Mouse (Mus musculus) kidney, postnatal 0 days (tissue): ENCODE results near the gene Unc13d. TPM values are rescaled to one million over a fixed set of nuclear protein-coding genes. Genes with fewer than 3 reads are reported as not detected.

Experiments
- ATAC-seq: fragments of 200-750 bp; cut with Nextera tagmentation; replicated peaks from 2 replicates; pipeline ENCODE4 v1.8.0; 2017; ENCODE audit warnings: low read depth, moderate number of reproducible peaks, moderate TSS enrichment, moderate library complexity; ENCODE audit not compliant: low FRiP score
- DNase-seq: peaks from one replicate; pipeline ENCODE4 v3.0.0-alpha.2; 2016; ENCODE audit warnings: low spot score
- H3K27ac ChIP-seq: fragments of 300-500 bp; sonication (generic); 2 replicates; pipeline ENCODE4 v1.5.1; 2014; ENCODE audit warnings: mild to moderate bottlenecking
- H3K27me3 ChIP-seq: fragments of 300-500 bp; sonication (generic); 2 replicates; pipeline ENCODE4 v1.6.1; 2014; ENCODE audit warnings: low read length, mixed read lengths; ENCODE audit not compliant: insufficient read depth
- H3K36me3 ChIP-seq: fragments of 300-500 bp; sonication (generic); 2 replicates; pipeline ENCODE4 v1.6.1; 2014; ENCODE audit warnings: low read length, mixed read lengths; ENCODE audit not compliant: insufficient read depth
- H3K4me1 ChIP-seq: fragments of 300-500 bp; sonication (generic); replicated peaks from 2 replicates; pipeline ENCODE4 v1.6.1; 2014; ENCODE audit warnings: antibody characterized with exemption, low read length, mixed read lengths; ENCODE audit not compliant: insufficient read depth
- H3K4me2 ChIP-seq: fragments of 300-500 bp; sonication (generic); 2 replicates; pipeline ENCODE4 v1.6.1; 2014; ENCODE audit warnings: mild to moderate bottlenecking, low read length, moderate library complexity, mixed read lengths
- H3K4me3 ChIP-seq: fragments of 300-500 bp; sonication (generic); replicated peaks from 2 replicates; pipeline ENCODE4 v1.5.1; 2014; ENCODE audit warnings: low read depth, low read length
- H3K9ac ChIP-seq: fragments of 300-500 bp; sonication (generic); 2 replicates; pipeline ENCODE4 v1.6.1; 2014; ENCODE audit warnings: low read depth, low read length
- H3K9me3 ChIP-seq: fragments of 300-500 bp; sonication (generic); replicated peaks from 2 replicates; pipeline ENCODE4 v1.6.1; 2016; ENCODE audit warnings: low read length, inconsistent platforms, mixed read lengths
- CTCF ChIP-seq: IDR thresholded peaks from 2 replicates; pipeline ENCODE4 v1.5.1; 2016; ENCODE audit warnings: antibody characterized with exemption, low read depth, mild to moderate bottlenecking, moderate library complexity
- WGBS: fragments of 180-500 bp; shearing (Covaris S2); extraction: QIAGEN DNeasy Blood & Tissue Kit; methylation state at CpG from one replicate; pipeline ENCODE4 v1.1.7; 2014; 5-methylcytosine and 5-hydroxymethylcytosine counted together
- polyA plus RNA-seq: library from polyadenylated mRNA; unstranded; fragments of >200 nt; fragmentation: Nextera tagmentation; extraction: Ambion mirVana; gene quantifications from 2 replicates; pipeline ENCODE4 v1.2.1, GENCODE M21; 2015

Gene Unc13d
- polyA plus RNA-seq, 1 experiment from 2014 or later, result 0.54 TPM

DNA sequence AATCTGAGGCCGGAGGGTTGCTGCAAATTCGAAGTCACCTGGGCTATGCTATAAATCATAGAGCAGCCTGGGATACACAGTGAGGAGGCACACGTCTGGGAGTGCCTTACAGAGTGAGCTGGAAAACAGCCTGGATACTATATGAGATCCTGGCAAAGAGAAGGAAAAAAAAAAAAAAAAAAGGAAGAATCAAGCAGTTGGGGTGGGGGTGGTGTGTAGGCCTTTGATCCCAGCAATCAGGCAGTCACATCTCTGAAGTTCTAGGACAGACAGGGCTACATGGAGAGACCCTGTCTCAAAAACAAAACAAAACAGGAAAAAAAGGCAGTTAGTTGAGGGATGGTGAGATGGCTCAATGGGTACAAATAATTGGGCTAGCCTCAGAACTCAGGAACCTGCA lies 41.1 kb downstream of the Unc13d start:
- Histone ChIP-seq H3K4me1 (peaks cover 2% of the 10 kb centered on the region), H3K36me3 (peaks cover 16% of the 10 kb centered on the region; the same call in 1 of the 2 replicates), H3K27me3 (no peaks in the 10 kb centered on the region), H3K9me3 (no peaks in the 10 kb centered on the region), H3K27ac (no peak overlapping the region), H3K4me3 (no peak overlapping the region), H3K4me2 (no peak overlapping the region), H3K9ac (no peak overlapping the region)
- DNase-seq (no peak), ATAC-seq (no peak)
- 55% methylated on average over 3 of the region's 3 CpGs for WGBS
- TF ChIP-seq CTCF, result no peak

DNA sequence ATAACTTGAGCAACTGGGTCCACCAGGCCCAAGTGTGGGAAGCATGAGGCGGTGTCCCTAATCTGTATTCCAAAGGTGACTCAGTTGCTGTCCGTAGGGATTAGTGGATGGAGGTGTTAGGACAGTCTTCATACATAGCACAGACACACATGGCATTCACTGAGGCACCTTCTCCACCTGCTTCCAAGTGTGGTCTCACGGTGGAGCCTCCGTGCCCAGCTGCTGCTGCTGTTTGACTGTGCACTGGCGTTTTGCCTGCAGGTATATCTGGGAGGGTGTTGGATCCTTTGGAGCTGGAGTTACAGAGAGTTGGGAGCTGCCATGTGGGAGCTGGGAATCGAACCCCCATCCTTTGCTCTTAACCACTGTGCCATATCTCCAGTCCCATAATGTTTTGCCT lies 43.2 kb downstream of the Unc13d start:
- WGBS, result 92% methylated on average over 6 of the region's 6 CpGs
- no peak overlapping the region for H3K4me2 ChIP-seq
- ATAC-seq (no peak), DNase-seq (no peak)
- H3K9me3 ChIP-seq, result no peaks in the 10 kb centered on the region
- no peaks in the 10 kb centered on the region for H3K27me3 ChIP-seq
- peaks cover 10% of the 10 kb centered on the region for H3K4me1 ChIP-seq
- no peak overlapping the region for H3K4me3 ChIP-seq
- no peak overlapping the region for H3K27ac ChIP-seq
- no peak for TF ChIP-seq CTCF
- no peak overlapping the region for H3K9ac ChIP-seq
- H3K36me3 ChIP-seq, result peaks cover 4% of the 10 kb centered on the region; the same call in 1 of the 2 replicates

DNA sequence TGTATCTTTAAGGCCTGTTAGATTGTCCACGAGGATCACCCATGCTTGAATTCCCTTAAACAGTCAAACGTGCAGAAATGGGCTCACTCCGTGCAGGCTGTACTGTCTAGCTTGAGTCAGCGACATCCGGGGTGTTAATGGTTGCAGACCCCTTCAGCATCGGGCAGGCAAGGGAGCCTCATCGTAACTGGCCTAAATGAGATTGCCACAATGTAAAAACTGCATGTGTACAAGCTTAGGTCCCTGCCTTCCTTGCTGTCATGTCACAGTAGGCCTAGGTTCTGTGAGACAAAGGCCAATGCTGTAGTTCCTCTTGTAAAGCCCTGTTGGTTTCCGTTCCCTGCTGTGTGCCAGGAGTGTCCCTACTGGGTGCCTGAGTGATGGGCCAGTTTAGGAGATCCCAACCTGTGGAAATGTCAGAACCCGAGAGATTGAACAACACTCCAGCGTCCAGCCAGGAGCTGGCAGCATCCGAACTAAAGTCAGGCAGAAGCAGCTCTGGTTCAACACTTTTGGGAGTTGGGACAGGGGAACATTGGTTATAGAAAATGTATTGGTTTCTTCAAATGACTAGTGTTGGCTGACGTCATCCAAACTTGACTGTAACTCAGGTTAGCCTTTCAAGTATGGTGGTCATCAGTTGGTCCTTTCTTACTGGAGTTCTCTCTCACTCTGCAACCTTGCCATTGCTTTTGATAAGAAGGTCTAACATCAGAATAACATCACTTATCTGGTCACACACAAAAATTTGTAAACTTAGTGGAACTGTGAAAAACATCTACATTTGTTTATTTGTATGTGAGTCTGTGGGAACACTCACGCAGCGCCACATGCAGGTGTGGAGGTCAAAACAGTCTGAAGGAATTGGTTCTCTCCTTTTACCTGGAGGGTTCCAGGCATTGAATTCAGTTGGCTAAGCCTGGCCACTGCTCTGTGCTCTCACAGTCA lies 46.6 kb downstream of the Unc13d start:
- no peaks in the 10 kb centered on the region for H3K27me3 ChIP-seq
- ATAC-seq (peak; percentile 19), DNase-seq (peak; percentile 58)
- peak overlapping the region; percentile 83 for H3K9ac ChIP-seq
- peak overlapping the region; percentile 69 for H3K4me3 ChIP-seq
- peak overlapping the region; percentile 67 for H3K4me2 ChIP-seq
- H3K9me3 ChIP-seq, result no peaks in the 10 kb centered on the region
- WGBS, result 24% methylated on average over 14 of the region's 14 CpGs
- H3K36me3 ChIP-seq, result no peaks in the 10 kb centered on the region
- no peak for TF ChIP-seq CTCF
- H3K27ac ChIP-seq, result peak overlapping the region; percentile 99
- H3K4me1 ChIP-seq, result peaks cover 10% of the 10 kb centered on the region

DNA sequence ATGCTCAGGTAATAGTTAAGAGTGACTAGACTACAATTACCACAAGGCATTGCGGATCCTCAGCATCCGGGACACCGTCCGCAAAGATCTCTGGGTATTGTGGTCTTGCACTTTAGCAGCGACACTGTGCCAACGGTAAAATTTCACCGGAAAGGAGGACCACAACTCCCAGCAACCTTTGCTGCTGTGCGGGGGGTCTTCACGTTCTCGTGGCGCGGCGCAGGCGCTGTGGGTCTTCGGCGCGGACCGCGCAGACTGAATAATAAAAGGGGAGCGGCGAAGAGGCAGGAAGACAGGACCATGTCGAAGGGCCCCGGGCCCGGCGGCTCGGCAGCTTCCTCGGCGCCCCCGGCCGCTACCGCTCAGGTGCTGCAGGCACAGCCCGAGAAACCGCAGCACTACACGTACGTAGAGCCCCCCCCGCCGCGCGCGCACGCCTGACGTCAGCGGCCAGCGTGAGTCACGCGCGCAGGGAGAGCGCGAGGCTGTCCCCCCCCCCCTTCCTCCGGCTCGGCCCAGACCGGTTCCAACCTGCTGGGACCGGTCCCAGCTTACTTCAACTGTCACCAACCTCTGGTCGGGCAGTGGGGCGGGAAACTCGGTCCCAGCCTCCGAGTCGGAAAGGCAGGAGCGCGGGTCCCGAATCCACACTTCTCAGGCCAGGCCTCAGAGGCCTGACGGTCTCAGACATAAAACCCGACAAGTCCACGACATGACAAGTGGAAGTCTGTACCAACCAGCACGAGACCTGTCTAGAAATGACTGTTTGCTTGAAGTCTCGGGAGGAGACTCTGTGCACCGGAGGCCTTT lies 47.5 kb downstream of the Unc13d start, which contains the start of gene Unk:
TSS of gene Unk (plus strand) at position 235 of the 810 bp plus-strand sequence.
- peak; percentile 99 for DNase-seq
- peak within 1 kb of the TSS; percentile 69 for H3K4me3 ChIP-seq
- no peaks in the 10 kb centered on the region for H3K36me3 ChIP-seq
- peak within 1 kb of the TSS; percentile 67 for H3K4me2 ChIP-seq
- ATAC-seq, result peak; percentile 96
- WGBS, result under 1% methylated on average over 65 of the region's 67 CpGs
- peak within 1 kb of the TSS; percentile 83 for H3K9ac ChIP-seq
- H3K4me1 ChIP-seq, result peaks cover 10% of the 10 kb centered on the region
- no peaks in the 10 kb centered on the region for H3K27me3 ChIP-seq
- H3K9me3 ChIP-seq, result no peaks in the 10 kb centered on the region
- TF ChIP-seq CTCF, result no peak
- peak within 1 kb of the TSS; percentile 99 for H3K27ac ChIP-seq

DNA sequence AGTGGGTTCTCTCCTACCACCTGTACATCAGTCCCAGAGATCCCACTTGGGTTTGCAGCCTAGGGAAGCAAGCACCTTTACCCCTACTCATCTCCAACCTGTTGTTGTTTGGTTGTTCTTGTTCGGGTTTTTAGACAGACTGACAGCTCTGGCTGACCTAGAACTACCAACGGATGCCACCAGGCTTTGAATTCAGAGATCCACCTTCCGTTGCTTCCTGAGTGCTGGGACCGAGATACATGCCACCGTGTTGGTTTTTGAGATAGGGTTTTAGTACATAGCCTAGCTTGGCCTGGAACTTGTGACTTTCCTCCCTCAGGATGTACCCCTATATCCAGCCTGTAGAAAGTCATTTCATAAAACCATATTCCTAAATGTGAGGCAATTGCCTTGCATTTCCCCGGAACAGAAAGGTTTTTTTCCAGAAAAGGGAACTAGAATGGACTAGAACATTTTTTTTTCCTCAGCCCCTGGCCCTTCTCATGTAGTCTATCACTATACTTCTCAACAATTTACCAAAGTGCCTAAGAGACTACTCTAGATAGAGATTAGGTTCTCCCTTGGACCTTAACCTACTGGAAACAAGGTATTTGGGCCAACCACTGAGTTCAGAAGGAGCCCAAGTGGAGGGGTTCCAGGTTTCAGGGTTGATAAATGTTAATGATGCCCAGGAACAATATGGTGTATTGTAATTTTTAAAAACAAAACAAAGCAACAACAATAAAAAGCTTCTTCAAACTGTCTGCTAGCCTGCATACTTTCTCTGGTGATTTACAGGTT lies 48.5 kb downstream of the Unc13d start:
- no peaks in the 10 kb centered on the region for H3K36me3 ChIP-seq
- no peak overlapping the region for H3K9ac ChIP-seq
- no peak for TF ChIP-seq CTCF
- H3K27me3 ChIP-seq, result no peaks in the 10 kb centered on the region
- peak overlapping the region; percentile 67 for H3K4me2 ChIP-seq
- 83% methylated on average over 6 of the region's 6 CpGs for WGBS
- 0 out of 2 replicates have a peak overlapping the region, but pooled peaks have one; percentile 99 for H3K27ac ChIP-seq
- H3K4me3 ChIP-seq, result peak overlapping the region; percentile 69
- no peak for DNase-seq
- no peak for ATAC-seq
- H3K4me1 ChIP-seq, result peaks cover 10% of the 10 kb centered on the region
- no peaks in the 10 kb centered on the region for H3K9me3 ChIP-seq
